Mouse (Mus musculus) forebrain, embryonic 14.5 days (tissue): Measurements from ENCODE around the gene Cd6. TPM values are rescaled to one million over a fixed set of nuclear protein-coding genes. Genes with fewer than 3 reads are reported as not detected.

ENCODE experiments used
- ATAC-seq: fragments of 200-750 bp; cut with Nextera tagmentation; 2 replicates; pipeline ENCODE4 v1.8.0; 2017; ENCODE audit warnings: mild to moderate bottlenecking, moderate library complexity
- DNase-seq: peaks from one replicate; pipeline ENCODE4 v3.0.0-alpha.2; 2015; ENCODE audit warnings: low spot score
- H3K27ac ChIP-seq: fragments of 300-500 bp; sonication (generic); 2 replicates; pipeline ENCODE4 v1.5.1; 2014; ENCODE audit warnings: low read depth, mild to moderate bottlenecking, control low read depth, low read length, moderate library complexity
- H3K27me3 ChIP-seq: fragments of 300-500 bp; sonication (generic); replicated peaks from 2 replicates; pipeline ENCODE4 v1.6.1; 2014; ENCODE audit warnings: low read length, control low read depth, mixed read lengths; ENCODE audit not compliant: control insufficient read depth, insufficient read depth
- H3K36me3 ChIP-seq: fragments of 300-500 bp; sonication (generic); 2 replicates; pipeline ENCODE4 v1.6.1; 2014; ENCODE audit warnings: low read length, control low read depth; ENCODE audit not compliant: control insufficient read depth, insufficient read depth
- H3K4me1 ChIP-seq: fragments of 300-500 bp; sonication (generic); 2 replicates; pipeline ENCODE4 v1.6.1; 2014; ENCODE audit warnings: antibody characterized with exemption, low read length, control low read depth; ENCODE audit not compliant: control insufficient read depth, insufficient read depth
- H3K4me2 ChIP-seq: fragments of 300-500 bp; sonication (generic); 2 replicates; pipeline ENCODE4 v1.6.1; 2014; ENCODE audit warnings: mild to moderate bottlenecking, control low read depth, low read length
- H3K4me3 ChIP-seq: fragments of 300-500 bp; sonication (generic); 2 replicates; pipeline ENCODE4 v1.5.1; 2014; ENCODE audit warnings: low read depth, low read length, control low read depth
- H3K9ac ChIP-seq: fragments of 300-500 bp; sonication (generic); 2 replicates; pipeline ENCODE4 v1.6.1; 2014; ENCODE audit warnings: mild to moderate bottlenecking, low read length, control low read depth, moderate library complexity
- H3K9me3 ChIP-seq: fragments of 300-500 bp; sonication (generic); replicated peaks from 2 replicates; pipeline ENCODE4 v1.6.1; 2016; ENCODE audit warnings: low read length, control low read depth, mixed read lengths; ENCODE audit not compliant: control insufficient read depth
- WGBS: fragments of 180-500 bp; shearing (Covaris S2); extraction: QIAGEN DNeasy Blood & Tissue Kit; methylation state at CpG from one replicate; pipeline ENCODE4 v1.1.7; 2014; 5-methylcytosine and 5-hydroxymethylcytosine counted together
- polyA plus RNA-seq: library from polyadenylated mRNA; unstranded; fragments of >200 nt; fragmentation: Nextera tagmentation; extraction: Ambion mirVana; gene quantifications from 2 replicates; pipeline ENCODE4 v1.2.1, GENCODE M21; 2014

Gene Cd6
- polyA plus RNA-seq, 1 experiment from 2014 or later: not detected

- no peaks in the 10 kb centered on the region for H3K27me3 ChIP-seq
- no peak overlapping the region for H3K27ac ChIP-seq
- H3K4me1 ChIP-seq: no peaks in the 10 kb centered on the region
- ATAC-seq: no peak
- 82% methylated on average over 16 of the region's 16 CpGs for WGBS
- no peak for DNase-seq
- H3K36me3 ChIP-seq: no peaks in the 10 kb centered on the region
- no peaks in the 10 kb centered on the region for H3K9me3 ChIP-seq
- H3K4me2 ChIP-seq: no peak overlapping the region
- no peak overlapping the region for H3K4me3 ChIP-seq
- no peak overlapping the region for H3K9ac ChIP-seq
Observed at GRCm38 (mm10) chr19:10841721-10842626, 12.1 kb upstream of the Cd6 start.

- WGBS: 85% methylated on average over 15 of the region's 15 CpGs
- H3K9ac ChIP-seq: no peak within 1 kb of the TSS
- H3K4me3 ChIP-seq: no peak within 1 kb of the TSS
- H3K27ac ChIP-seq: no peak within 1 kb of the TSS
- no peaks in the 10 kb centered on the region for H3K27me3 ChIP-seq
- ATAC-seq: no peak
- no peaks in the 10 kb centered on the region for H3K36me3 ChIP-seq
- no peaks in the 10 kb centered on the region for H3K9me3 ChIP-seq
- no peak for DNase-seq
- H3K4me1 ChIP-seq: no peaks in the 10 kb centered on the region
- no peak within 1 kb of the TSS for H3K4me2 ChIP-seq
Observed at GRCm38 (mm10) chr19:10839010-10839892, 9.4 kb upstream of the Cd6 start, which contains the start of gene Slc15a3. TSS of gene Slc15a3 (plus strand) at chr19:10839727.

GRCm38 (mm10) chr19:10835671-10836070 lies 5.8 kb upstream of the Cd6 start:
- Histone ChIP-seq H3K36me3 (no peaks in the 10 kb centered on the region), H3K4me3 (no peak overlapping the region), H3K9ac (no peak overlapping the region), H3K4me2 (no peak overlapping the region), H3K4me1 (no peaks in the 10 kb centered on the region), H3K9me3 (no peaks in the 10 kb centered on the region), H3K27ac (no peak overlapping the region), H3K27me3 (no peaks in the 10 kb centered on the region)
- DNase-seq (no peak), ATAC-seq (no peak)
- 70% methylated on average over 3 of the region's 3 CpGs for WGBS

- no peak overlapping the region for H3K27ac ChIP-seq
- H3K9ac ChIP-seq: no peak overlapping the region
- DNase-seq: no peak
- 73% methylated on average over 3 of the region's 3 CpGs for WGBS
- H3K4me3 ChIP-seq: no peak overlapping the region
- H3K27me3 ChIP-seq: no peaks in the 10 kb centered on the region
- H3K36me3 ChIP-seq: no peaks in the 10 kb centered on the region
- no peak overlapping the region for H3K4me2 ChIP-seq
- H3K9me3 ChIP-seq: no peaks in the 10 kb centered on the region
- no peak for ATAC-seq
- H3K4me1 ChIP-seq: no peaks in the 10 kb centered on the region
Observed at GRCm38 (mm10) chr19:10833611-10834010, 3.8 kb upstream of the Cd6 start.

DNA sequence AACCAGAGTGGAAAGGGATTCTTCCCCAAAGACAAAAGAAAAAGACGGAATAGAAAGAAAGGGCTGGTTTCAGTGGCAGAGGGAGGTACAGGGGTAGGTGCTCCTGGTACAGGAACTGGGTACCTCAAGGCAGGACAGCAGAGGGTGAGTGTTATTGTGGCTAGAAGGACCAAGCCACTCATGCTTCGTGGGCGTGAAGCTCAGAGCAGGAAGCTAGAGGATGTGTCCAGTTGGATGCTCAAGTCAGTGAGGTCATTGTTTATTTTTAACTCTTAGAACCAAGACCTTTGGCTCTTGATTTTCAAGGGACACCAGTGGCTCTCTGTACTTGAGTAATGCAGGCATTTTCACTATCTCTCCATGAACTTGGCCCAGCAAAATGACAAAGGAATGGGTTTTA lies 2.2 kb upstream of the Cd6 start:
- ATAC-seq (no peak), DNase-seq (no peak)
- Histone ChIP-seq H3K9ac (no peak overlapping the region), H3K4me1 (no peaks in the 10 kb centered on the region), H3K4me3 (no peak overlapping the region), H3K36me3 (no peaks in the 10 kb centered on the region), H3K4me2 (no peak overlapping the region), H3K27me3 (no peaks in the 10 kb centered on the region), H3K27ac (no peak overlapping the region), H3K9me3 (no peaks in the 10 kb centered on the region)
- 94% methylated on average over 3 of the region's 3 CpGs for WGBS

GRCm38 (mm10) chr19:10831424-10831823 lies 1.6 kb upstream of the Cd6 start:
- Histone ChIP-seq H3K4me1 (no peaks in the 10 kb centered on the region), H3K27me3 (no peaks in the 10 kb centered on the region), H3K9me3 (no peaks in the 10 kb centered on the region), H3K36me3 (no peaks in the 10 kb centered on the region), H3K27ac (no peak overlapping the region), H3K9ac (no peak overlapping the region), H3K4me2 (no peak overlapping the region), H3K4me3 (no peak overlapping the region)
- no peak for ATAC-seq
- WGBS: 6% methylated on average over 5 of the region's 5 CpGs
- peak; percentile 44 for DNase-seq

GRCm38 (mm10) chr19:10828321-10828720 lies 1.5 kb downstream of the Cd6 start:
- Histone ChIP-seq H3K9me3 (no peaks in the 10 kb centered on the region), H3K27ac (no peak overlapping the region), H3K4me2 (no peak overlapping the region), H3K4me1 (no peaks in the 10 kb centered on the region), H3K36me3 (no peaks in the 10 kb centered on the region), H3K4me3 (no peak overlapping the region), H3K27me3 (no peaks in the 10 kb centered on the region), H3K9ac (no peak overlapping the region)
- DNase-seq (no peak), ATAC-seq (no peak)
- WGBS: 90% methylated on average over 5 of the region's 5 CpGs

DNA sequence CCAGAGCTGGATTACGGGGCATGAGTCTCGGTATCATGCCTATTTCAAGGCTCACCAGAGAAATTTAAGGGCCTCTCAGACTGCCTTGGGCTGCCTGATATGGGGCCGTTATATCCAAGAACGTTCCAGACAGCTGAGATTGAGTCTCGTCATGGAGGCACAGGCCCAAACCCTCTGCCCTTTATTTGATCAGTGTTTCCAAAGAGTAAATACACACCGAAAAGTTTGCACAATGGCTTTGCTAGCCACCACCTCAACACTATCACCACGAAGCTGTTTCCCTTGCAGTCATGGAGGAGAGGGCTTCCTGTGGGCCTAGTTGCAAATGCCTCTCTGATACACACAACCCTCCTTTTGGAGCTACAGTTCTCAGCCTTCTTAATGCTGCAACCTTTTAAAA lies 5.8 kb downstream of the Cd6 start:
- H3K9ac ChIP-seq: no peak overlapping the region
- no peak overlapping the region for H3K4me3 ChIP-seq
- H3K9me3 ChIP-seq: no peaks in the 10 kb centered on the region
- ATAC-seq (no peak), DNase-seq (no peak)
- no peak overlapping the region for H3K4me2 ChIP-seq
- H3K27me3 ChIP-seq: no peaks in the 10 kb centered on the region
- 93% methylated on average over 7 of the region's 7 CpGs for WGBS
- H3K36me3 ChIP-seq: no peaks in the 10 kb centered on the region
- H3K27ac ChIP-seq: no peak overlapping the region
- H3K4me1 ChIP-seq: no peaks in the 10 kb centered on the region

- Histone ChIP-seq H3K9ac (no peak overlapping the region), H3K27ac (no peak overlapping the region), H3K4me1 (no peaks in the 10 kb centered on the region), H3K9me3 (no peaks in the 10 kb centered on the region), H3K27me3 (no peaks in the 10 kb centered on the region), H3K36me3 (no peaks in the 10 kb centered on the region), H3K4me3 (no peak overlapping the region), H3K4me2 (no peak overlapping the region)
- ATAC-seq: no peak
- DNase-seq: no peak
- WGBS: 94% methylated on average over 4 of the region's 4 CpGs
Observed at GRCm38 (mm10) chr19:10822534-10822933, 7.3 kb downstream of the Cd6 start.
